Mouse (Mus musculus) megakaryocyte-erythroid progenitor cell, adult 5-6 weeks (primary cell): ENCODE results near the gene Olfr1045. TPM values are rescaled to one million over a fixed set of nuclear protein-coding genes. Genes with fewer than 3 reads are reported as not detected.
"Not testable (repeated sequence)": the region's sequence is repeated elsewhere in the genome, so short reads cannot be mapped to it uniquely, and the experiment has no call there.

Source experiments
- ATAC-seq: replicated peaks from 2 replicates; pipeline ENCODE4 v1.8.0; 2016; ENCODE audit warnings: mild to moderate bottlenecking, inconsistent platforms; ENCODE audit not compliant: severe bottlenecking, poor library complexity, low FRiP score, low TSS enrichment
- total RNA-seq, 2 experiments: library from RNA; stranded (forward) in 1 of 2; stranded (reverse) in 1 of 2; fragments of 200-1000, 215-1000 nt in 1 of 2; fragments of >200 nt in 1 of 2; fragmentation: Nextera tagmentation in 1 of 2; gene quantifications; 2 replicates each; pipeline ENCODE4 v1.2.3; 2014 to 2017

Gene Olfr1045
- total RNA-seq (2014; fragmentation: Nextera tagmentation) (not detected in 2 replicates), total RNA-seq (2017) (not detected in 2 replicates)

GRCm38 (mm10) chr2:86202909-86203308, at the start of gene Olfr1045:
Gene Olfr1045 (minus strand): TSS chr2:86203009.
- no peak for ATAC-seq

- ATAC-seq: no peak
Measured at GRCm38 (mm10) chr2:86240189-86240588, 37.4 kb upstream of the Olfr1045 start, which contains the start of gene Olfr1048. Gene Olfr1048 (minus strand): TSS chr2:86240289.

- no peak for ATAC-seq
Measured at GRCm38 (mm10) chr2:86231301-86231700, 28.5 kb upstream of the Olfr1045 start, which contains the start of gene Olfr1047. Gene Olfr1047 (minus strand): TSS chr2:86231401.

GRCm38 (mm10) chr2:86219214-86219613, 16.4 kb upstream of the Olfr1045 start, which contains the start of gene Olfr1046:
Gene Olfr1046 (minus strand): TSS chr2:86219314.
- ATAC-seq: no peak

- no peak for ATAC-seq
Measured at GRCm38 (mm10) chr2:86195863-86196262, 6.9 kb downstream of the Olfr1045 start.

GRCm38 (mm10) chr2:86185583-86185982, 17.2 kb downstream of the Olfr1045 start, which contains the start of gene Olfr52:
Gene Olfr52 (minus strand): TSS chr2:86185683.
- ATAC-seq: no peak

- ATAC-seq: no peak
Measured at GRCm38 (mm10) chr2:86179950-86180349, 22.9 kb downstream of the Olfr1045 start.

GRCm38 (mm10) chr2:86177720-86178119, 25.1 kb downstream of the Olfr1045 start, which contains the start of gene Olfr1044:
Gene Olfr1044 (minus strand): TSS chr2:86177820.
- no peak for ATAC-seq

GRCm38 (mm10) chr2:86175422-86175821, 27.4 kb downstream of the Olfr1045 start:
- not testable (repeated sequence) for ATAC-seq

- ATAC-seq: no peak
Measured at GRCm38 (mm10) chr2:86167422-86167821, 35.4 kb downstream of the Olfr1045 start, which contains the start of gene Olfr1043. Gene Olfr1043 (minus strand): TSS chr2:86167522.

- ATAC-seq: no peak
Measured at GRCm38 (mm10) chr2:86161738-86162137, 41.1 kb downstream of the Olfr1045 start, which contains the start of gene Olfr1042. Gene Olfr1042 (minus strand): TSS chr2:86161838.

- ATAC-seq: no peak
Measured at GRCm38 (mm10) chr2:86146632-86147031, 56.2 kb downstream of the Olfr1045 start, which contains the start of gene Olfr1040. Gene Olfr1040 (minus strand): TSS chr2:86146732.

Other genes starting within 250 kb of the Olfr1045 start
- gene Olfr1029, start 229.1 kb downstream of the Olfr1045 start, total RNA-seq (2014; fragmentation: Nextera tagmentation): not detected in 2 replicates
- not detected in 2 replicates for gene Olfr1029, start 229.1 kb downstream of the Olfr1045 start, total RNA-seq (2017)
- not detected in 2 replicates for gene Olfr1030, start 223.7 kb downstream of the Olfr1045 start, total RNA-seq (2014; fragmentation: Nextera tagmentation)
- not detected in 2 replicates for gene Olfr1030, start 223.7 kb downstream of the Olfr1045 start, total RNA-seq (2017)
- gene Olfr1031, start 212.7 kb downstream of the Olfr1045 start, total RNA-seq (2014; fragmentation: Nextera tagmentation): not detected in 2 replicates
- gene Olfr1031, start 212.7 kb downstream of the Olfr1045 start, total RNA-seq (2017): not detected in 2 replicates
- not detected in 2 replicates for gene Olfr1032, start 197.5 kb downstream of the Olfr1045 start, total RNA-seq (2014; fragmentation: Nextera tagmentation)
- gene Olfr1032, start 197.5 kb downstream of the Olfr1045 start, total RNA-seq (2017): not detected in 2 replicates
- gene Olfr1033, start 182.4 kb downstream of the Olfr1045 start, total RNA-seq (2014; fragmentation: Nextera tagmentation): 0.09 TPM in 1 of 2 replicates, not detected in the other
- gene Olfr1033, start 182.4 kb downstream of the Olfr1045 start, total RNA-seq (2017): not detected in 2 replicates
- gene Olfr1034, start 157.1 kb downstream of the Olfr1045 start, total RNA-seq (2014; fragmentation: Nextera tagmentation): not detected in 2 replicates
- not detected in 2 replicates for gene Olfr1034, start 157.1 kb downstream of the Olfr1045 start, total RNA-seq (2017)
- gene Olfr1036, start 129.0 kb downstream of the Olfr1045 start, total RNA-seq (2014; fragmentation: Nextera tagmentation): not detected in 2 replicates
- not detected in 2 replicates for gene Olfr1036, start 129.0 kb downstream of the Olfr1045 start, total RNA-seq (2017)
- not detected in 2 replicates for gene Olfr1037, start 115.6 kb downstream of the Olfr1045 start, total RNA-seq (2014; fragmentation: Nextera tagmentation)
- not detected in 2 replicates for gene Olfr1037, start 115.6 kb downstream of the Olfr1045 start, total RNA-seq (2017)
- not detected in 2 replicates for gene Olfr1039, start 67.1 kb downstream of the Olfr1045 start, total RNA-seq (2014; fragmentation: Nextera tagmentation)
- gene Olfr1039, start 67.1 kb downstream of the Olfr1045 start, total RNA-seq (2017): not detected in 2 replicates
- gene Olfr1040, start 56.3 kb downstream of the Olfr1045 start, total RNA-seq (2014; fragmentation: Nextera tagmentation): not detected in 2 replicates
- not detected in 2 replicates for gene Olfr1040, start 56.3 kb downstream of the Olfr1045 start, total RNA-seq (2017)
- gene Olfr1042, start 41.2 kb downstream of the Olfr1045 start, total RNA-seq (2014; fragmentation: Nextera tagmentation): not detected in 2 replicates
- gene Olfr1042, start 41.2 kb downstream of the Olfr1045 start, total RNA-seq (2017): not detected in 2 replicates
- gene Olfr1043, start 35.5 kb downstream of the Olfr1045 start, total RNA-seq (2014; fragmentation: Nextera tagmentation): not detected in 2 replicates
- not detected in 2 replicates for gene Olfr1043, start 35.5 kb downstream of the Olfr1045 start, total RNA-seq (2017)
- not detected in 2 replicates for gene Olfr1044, start 25.2 kb downstream of the Olfr1045 start, total RNA-seq (2014; fragmentation: Nextera tagmentation)
- not detected in 2 replicates for gene Olfr1044, start 25.2 kb downstream of the Olfr1045 start, total RNA-seq (2017)
- gene Olfr52, start 17.3 kb downstream of the Olfr1045 start, total RNA-seq (2014; fragmentation: Nextera tagmentation): not detected in 2 replicates
- gene Olfr52, start 17.3 kb downstream of the Olfr1045 start, total RNA-seq (2017): not detected in 2 replicates
- gene Olfr1046, start 16.3 kb upstream of the Olfr1045 start, total RNA-seq (2014; fragmentation: Nextera tagmentation): not detected in 2 replicates
- gene Olfr1046, start 16.3 kb upstream of the Olfr1045 start, total RNA-seq (2017): not detected in 2 replicates
- gene Olfr1047, start 28.4 kb upstream of the Olfr1045 start, total RNA-seq (2014; fragmentation: Nextera tagmentation): not detected in 2 replicates
- not detected in 2 replicates for gene Olfr1047, start 28.4 kb upstream of the Olfr1045 start, total RNA-seq (2017)
- gene Olfr1048, start 37.3 kb upstream of the Olfr1045 start, total RNA-seq (2014; fragmentation: Nextera tagmentation): not detected in 2 replicates
- gene Olfr1048, start 37.3 kb upstream of the Olfr1045 start, total RNA-seq (2017): not detected in 2 replicates
- not detected in 2 replicates for gene Olfr1049, start 55.3 kb upstream of the Olfr1045 start, total RNA-seq (2014; fragmentation: Nextera tagmentation)
- not detected in 2 replicates for gene Olfr1049, start 55.3 kb upstream of the Olfr1045 start, total RNA-seq (2017)
- gene Olfr1051, start 76.1 kb upstream of the Olfr1045 start, total RNA-seq (2014; fragmentation: Nextera tagmentation): not detected in 2 replicates
- not detected in 2 replicates for gene Olfr1051, start 76.1 kb upstream of the Olfr1045 start, total RNA-seq (2017)
- gene Olfr1052, start 89.4 kb upstream of the Olfr1045 start, total RNA-seq (2014; fragmentation: Nextera tagmentation): not detected in 2 replicates
- gene Olfr1052, start 89.4 kb upstream of the Olfr1045 start, total RNA-seq (2017): not detected in 2 replicates
- not detected in 2 replicates for gene Olfr1053, start 112.3 kb upstream of the Olfr1045 start, total RNA-seq (2014; fragmentation: Nextera tagmentation)
- not detected in 2 replicates for gene Olfr1053, start 112.3 kb upstream of the Olfr1045 start, total RNA-seq (2017)
- gene Olfr1054, start 132.4 kb upstream of the Olfr1045 start, total RNA-seq (2014; fragmentation: Nextera tagmentation): not detected in 2 replicates
- not detected in 2 replicates for gene Olfr1054, start 132.4 kb upstream of the Olfr1045 start, total RNA-seq (2017)
- gene Olfr1055, start 147.3 kb upstream of the Olfr1045 start, total RNA-seq (2014; fragmentation: Nextera tagmentation): not detected in 2 replicates
- not detected in 2 replicates for gene Olfr1055, start 147.3 kb upstream of the Olfr1045 start, total RNA-seq (2017)
- gene Olfr1056, start 159.5 kb upstream of the Olfr1045 start, total RNA-seq (2014; fragmentation: Nextera tagmentation): not detected in 2 replicates
- gene Olfr1056, start 159.5 kb upstream of the Olfr1045 start, total RNA-seq (2017): not detected in 2 replicates
- not detected in 2 replicates for gene Olfr1057, start 175.4 kb upstream of the Olfr1045 start, total RNA-seq (2014; fragmentation: Nextera tagmentation)
- not detected in 2 replicates for gene Olfr1057, start 175.4 kb upstream of the Olfr1045 start, total RNA-seq (2017)
- gene Olfr1058, start 185.6 kb upstream of the Olfr1045 start, total RNA-seq (2014; fragmentation: Nextera tagmentation): not detected in 2 replicates
- gene Olfr1058, start 185.6 kb upstream of the Olfr1045 start, total RNA-seq (2017): not detected in 2 replicates
- gene Olfr1061, start 211.0 kb upstream of the Olfr1045 start, total RNA-seq (2014; fragmentation: Nextera tagmentation): not detected in 2 replicates
- gene Olfr1061, start 211.0 kb upstream of the Olfr1045 start, total RNA-seq (2017): not detected in 2 replicates
- not detected in 2 replicates for gene Olfr1062, start 223.7 kb upstream of the Olfr1045 start, total RNA-seq (2014; fragmentation: Nextera tagmentation)
- not detected in 2 replicates for gene Olfr1062, start 223.7 kb upstream of the Olfr1045 start, total RNA-seq (2017)
- gene Olfr1065, start 247.6 kb upstream of the Olfr1045 start, total RNA-seq (2014; fragmentation: Nextera tagmentation): not detected in 2 replicates
- not detected in 2 replicates for gene Olfr1065, start 247.6 kb upstream of the Olfr1045 start, total RNA-seq (2017)